Mouse (Mus musculus) olfactory bulb, adult 2 months (tissue): ENCODE results near the gene Prr13.

Source experiments
- CTCF ChIP-seq: fragments of 200-500 bp; IDR thresholded peaks from 2 replicates; pipeline ENCODE4 v1.5.1; 2012; ENCODE audit warnings: low read depth, mild to moderate bottlenecking, low read length, moderate library complexity; ENCODE audit not compliant: insufficient read depth
- POLR2A ChIP-seq: fragments of 200-500 bp; IDR thresholded peaks from 2 replicates; pipeline ENCODE4 v1.6.1; 2012; ENCODE audit warnings: mild to moderate bottlenecking, low read depth, low read length, moderate library complexity; ENCODE audit not compliant: insufficient read depth

DNA sequence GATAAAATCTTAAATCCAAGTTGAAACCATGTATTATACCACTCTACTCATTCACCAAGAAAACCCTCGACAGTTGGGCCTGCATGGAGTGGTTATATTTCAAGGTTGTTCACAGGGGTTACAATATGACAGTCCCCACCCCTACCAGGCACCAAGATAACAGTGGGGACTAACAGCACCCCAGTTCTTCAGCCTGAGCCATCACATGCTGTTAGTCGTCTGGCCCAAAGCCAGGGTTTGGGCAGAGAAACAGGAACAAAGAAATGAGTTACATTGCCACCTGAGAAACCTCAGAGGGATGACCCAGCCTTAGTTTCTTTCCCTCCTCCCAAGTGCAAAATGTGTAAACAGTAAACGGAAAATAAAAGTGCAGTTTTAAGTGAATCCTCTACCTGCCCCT lies 40.5 kb downstream of the Prr13 start:
- TF ChIP-seq POLR2A (no peak), CTCF (no peak)
